Mouse (Mus musculus) ES-Bruce4 (cell line): Measurements from ENCODE around the gene Eif4e1b. TPM values are rescaled to one million over a fixed set of nuclear protein-coding genes. Genes with fewer than 3 reads are reported as not detected.
A peak's percentile ranks its signal among the peaks of the same experiment; 100 is the strongest.

Experiments
- H3K27ac ChIP-seq: 2 replicates; pipeline ENCODE4 v1.5.1; 2012; ENCODE audit warnings: low read length, inconsistent platforms; ENCODE audit not compliant: insufficient read depth
- H3K27me3 ChIP-seq: 2 replicates; pipeline ENCODE4 v1.6.1; 2012; ENCODE audit warnings: mild to moderate bottlenecking, low read length, inconsistent platforms; ENCODE audit not compliant: control insufficient read depth, poor library complexity, insufficient read depth, severe bottlenecking
- H3K36me3 ChIP-seq: 2 replicates; pipeline ENCODE4 v1.6.1; 2012; ENCODE audit warnings: inconsistent platforms, mild to moderate bottlenecking, low read length, moderate library complexity; ENCODE audit not compliant: control insufficient read depth, poor library complexity, insufficient read depth, severe bottlenecking
- H3K4me1 ChIP-seq: one replicate; pipeline ENCODE4 v1.8.1; 2011; ENCODE audit warnings: low read length; ENCODE audit not compliant: control insufficient read depth, insufficient read depth
- H3K4me3 ChIP-seq: 2 replicates; pipeline ENCODE4 v1.5.1; 2011; ENCODE audit warnings: low read depth, mild to moderate bottlenecking, low read length
- H3K9ac ChIP-seq: 2 replicates; pipeline ENCODE4 v1.6.1; 2012; ENCODE audit warnings: low read depth, mild to moderate bottlenecking, inconsistent platforms; ENCODE audit not compliant: poor library complexity, severe bottlenecking
- H3K9me3 ChIP-seq: replicated peaks from 2 replicates; pipeline ENCODE4 v1.6.1; 2012; ENCODE audit warnings: mild to moderate bottlenecking, low read length, inconsistent platforms; ENCODE audit not compliant: control insufficient read depth, poor library complexity, insufficient read depth, severe bottlenecking
- CTCF ChIP-seq: IDR thresholded peaks from one replicate; pipeline ENCODE4 v1.8.1; 2011; ENCODE audit warnings: low read depth, low read length
- EP300 ChIP-seq: IDR thresholded peaks from 2 replicates; pipeline ENCODE4 v1.6.1; 2011; ENCODE audit warnings: low read depth, low read length; ENCODE audit not compliant: insufficient read depth
- POLR2A ChIP-seq: IDR thresholded peaks from one replicate; pipeline ENCODE4 v1.8.1; 2011; ENCODE audit warnings: low read length; ENCODE audit not compliant: insufficient read depth
- polyA plus RNA-seq: library from polyadenylated mRNA; stranded (reverse); fragments of >200 nt; gene quantifications from 2 replicates; pipeline ENCODE4 v1.2.4, GENCODE M21; 2011; ENCODE audit warnings: low read depth; ENCODE audit not compliant: missing spikeins, insufficient read depth, insufficient read length

Gene Eif4e1b
- polyA plus RNA-seq = not detected in 2 replicates

- H3K36me3 ChIP-seq = no peaks in the 10 kb centered on the region
- H3K9ac ChIP-seq = no peak within 1 kb of the TSS
- peaks cover 2% of the 10 kb centered on the region for H3K4me1 ChIP-seq
- no peak within 1 kb of the TSS for H3K4me3 ChIP-seq
- peak within 1 kb of the TSS; percentile 3; the same call in 1 of the 2 replicates for H3K27ac ChIP-seq
- no peaks in the 10 kb centered on the region for H3K27me3 ChIP-seq
- H3K9me3 ChIP-seq = no peaks in the 10 kb centered on the region; the same call in 1 of the 2 replicates
- TF ChIP-seq POLR2A = no peak
Measured at GRCm38 (mm10) chr13:54783698-54784097, at the start of gene Eif4e1b. TSS of gene Eif4e1b (plus strand) at chr13:54783998.

GRCm38 (mm10) chr13:54736931-54737330 lies 46.9 kb upstream of the Eif4e1b start:
- Histone ChIP-seq H3K9me3 (no peaks in the 10 kb centered on the region), H3K27me3 (peaks cover 6% of the 10 kb centered on the region), H3K4me1 (no peaks in the 10 kb centered on the region), H3K4me3 (no peak overlapping the region), H3K9ac (peak overlapping the region; percentile 64; the same call in 1 of the 2 replicates), H3K27ac (no peak overlapping the region), H3K36me3 (no peaks in the 10 kb centered on the region)
- TF ChIP-seq POLR2A (no peak), CTCF (no peak), EP300 (no peak)

GRCm38 (mm10) chr13:54737488-54738212 lies 46.1 kb upstream of the Eif4e1b start:
- Histone ChIP-seq H3K27ac (no peak overlapping the region), H3K9ac (peak overlapping the region; percentile 64), H3K36me3 (no peaks in the 10 kb centered on the region), H3K4me1 (no peaks in the 10 kb centered on the region), H3K27me3 (peaks cover 6% of the 10 kb centered on the region), H3K4me3 (peak overlapping the region; percentile 77), H3K9me3 (no peaks in the 10 kb centered on the region)
- TF ChIP-seq CTCF (peak; percentile 4), EP300 (no peak)

GRCm38 (mm10) chr13:54738213-54738601 lies 45.6 kb upstream of the Eif4e1b start:
- no peak for TF ChIP-seq POLR2A
- TF ChIP-seq CTCF = peak; percentile 5
- Histone ChIP-seq H3K27me3 (peaks cover 6% of the 10 kb centered on the region), H3K4me3 (peak overlapping the region; percentile 77), H3K27ac (no peak overlapping the region), H3K9me3 (no peaks in the 10 kb centered on the region), H3K36me3 (no peaks in the 10 kb centered on the region), H3K4me1 (no peaks in the 10 kb centered on the region), H3K9ac (peak overlapping the region; percentile 64)

- Histone ChIP-seq H3K4me1 (no peaks in the 10 kb centered on the region), H3K36me3 (no peaks in the 10 kb centered on the region), H3K4me3 (no peak overlapping the region), H3K27ac (no peak overlapping the region), H3K9ac (no peak overlapping the region), H3K9me3 (no peaks in the 10 kb centered on the region), H3K27me3 (peaks cover 3% of the 10 kb centered on the region)
- TF ChIP-seq POLR2A = no peak
- TF ChIP-seq EP300 = no peak
Measured at GRCm38 (mm10) chr13:54746110-54746509, 37.7 kb upstream of the Eif4e1b start.

- Histone ChIP-seq H3K4me1 (no peaks in the 10 kb centered on the region), H3K9me3 (no peaks in the 10 kb centered on the region), H3K27me3 (peaks cover 3% of the 10 kb centered on the region), H3K27ac (no peak overlapping the region), H3K4me3 (no peak overlapping the region), H3K36me3 (no peaks in the 10 kb centered on the region), H3K9ac (no peak overlapping the region)
- no peak for TF ChIP-seq CTCF
- TF ChIP-seq POLR2A = no peak
- TF ChIP-seq EP300 = no peak
Measured at GRCm38 (mm10) chr13:54746896-54747295, 36.9 kb upstream of the Eif4e1b start.
